Mouse (Mus musculus) heart, embryonic 11.5 days (tissue): Measurements from ENCODE around the gene 9130213A22Rik. TPM values are rescaled to one million over a fixed set of nuclear protein-coding genes. Genes with fewer than 3 reads are reported as not detected.

Experiments
- ATAC-seq: fragments of 200-750 bp; cut with Nextera tagmentation; replicated peaks from 2 replicates; pipeline ENCODE4 v1.8.0; 2017; ENCODE audit warnings: moderate library complexity; ENCODE audit not compliant: insufficient number of reproducible peaks, low FRiP score, low TSS enrichment
- H3K27ac ChIP-seq: fragments of 300-500 bp; sonication (generic); 2 replicates; pipeline ENCODE4 v1.5.1; 2014; ENCODE audit warnings: mild to moderate bottlenecking, low read depth, low read length
- H3K27me3 ChIP-seq: fragments of 300-500 bp; sonication (generic); 2 replicates; pipeline ENCODE4 v1.6.1; 2014; ENCODE audit warnings: mild to moderate bottlenecking, low read length, mixed read lengths; ENCODE audit not compliant: control insufficient read depth, insufficient read depth
- H3K36me3 ChIP-seq: fragments of 300-500 bp; sonication (generic); 2 replicates; pipeline ENCODE4 v1.6.1; 2014; ENCODE audit warnings: mild to moderate bottlenecking, low read length, moderate library complexity, mixed read lengths; ENCODE audit not compliant: control insufficient read depth, insufficient read depth
- H3K4me1 ChIP-seq: fragments of 300-500 bp; sonication (generic); 2 replicates; pipeline ENCODE4 v1.6.1; 2014; ENCODE audit warnings: low read length; ENCODE audit not compliant: control insufficient read depth, insufficient read depth
- H3K4me2 ChIP-seq: fragments of 300-500 bp; sonication (generic); 2 replicates; pipeline ENCODE4 v1.6.1; 2014; ENCODE audit warnings: mild to moderate bottlenecking, moderate library complexity
- H3K4me3 ChIP-seq: fragments of 300-500 bp; sonication (generic); 2 replicates; pipeline ENCODE4 v1.5.1; 2014; ENCODE audit warnings: low read depth, low read length
- H3K9ac ChIP-seq: fragments of 300-500 bp; sonication (generic); 2 replicates; pipeline ENCODE4 v1.6.1; 2014; ENCODE audit warnings: mild to moderate bottlenecking, low read depth, low read length, moderate library complexity
- H3K9me3 ChIP-seq: fragments of 300-500 bp; sonication (generic); replicated peaks from 2 replicates; pipeline ENCODE4 v1.6.1; 2016; ENCODE audit warnings: low read length; ENCODE audit not compliant: control insufficient read depth
- WGBS: fragments of 180-500 bp; shearing (Covaris S2); extraction: QIAGEN DNeasy Blood & Tissue Kit; methylation state at CpG from one replicate; pipeline ENCODE4 v1.1.7; 2014; ENCODE audit not compliant: insufficient replicate concordance; 5-methylcytosine and 5-hydroxymethylcytosine counted together
- polyA plus RNA-seq: library from polyadenylated mRNA; unstranded; fragments of >200 nt; fragmentation: Nextera tagmentation; extraction: Ambion mirVana; gene quantifications from 2 replicates; pipeline ENCODE4 v1.2.1, GENCODE M21; 2014

9130213A22Rik gene
- polyA plus RNA-seq: 0.32 and 0.49 TPM in 2 replicates

DNA sequence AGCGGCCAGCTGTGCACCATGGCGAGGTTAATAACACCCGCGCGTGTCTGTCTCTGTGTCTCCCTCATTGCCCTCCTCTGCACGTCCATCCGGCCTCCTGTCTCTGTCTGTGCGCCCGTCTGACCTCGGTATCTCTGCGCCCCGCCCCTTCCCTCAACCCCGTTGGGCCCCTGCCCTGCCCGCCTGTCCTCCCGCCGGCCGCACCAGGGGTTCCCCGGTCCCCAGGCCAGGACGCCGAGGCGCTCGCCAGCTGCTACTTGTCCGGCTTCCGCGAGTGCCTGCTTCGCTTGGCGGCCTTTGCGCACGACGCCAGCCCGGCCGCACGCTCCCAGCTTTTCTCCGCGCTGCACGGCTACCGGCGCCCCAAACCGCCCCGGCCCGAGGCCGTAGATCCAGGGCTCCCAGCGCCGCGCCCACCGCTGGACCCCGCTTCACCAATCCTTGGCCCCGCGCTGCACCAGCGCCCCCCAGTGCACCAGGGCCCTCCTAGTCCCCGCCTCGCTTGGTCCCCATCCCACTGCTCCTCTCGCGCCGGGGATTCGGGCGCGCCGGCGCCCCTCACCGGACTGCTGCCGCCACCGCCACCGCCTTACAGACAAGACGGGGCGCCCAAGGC, at the start of gene 9130213A22Rik:
Gene 9130213A22Rik, minus strand, starts transcription at position 254 of the 616 bp plus-strand sequence.
- Histone ChIP-seq H3K36me3 (no peaks in the 10 kb centered on the region), H3K4me2 (peak within 1 kb of the TSS; percentile 82), H3K27ac (peak within 1 kb of the TSS; percentile 85), H3K4me1 (peaks cover 32% of the 10 kb centered on the region), H3K27me3 (peaks cover 6% of the 10 kb centered on the region; the same call in 1 of the 2 replicates), H3K9me3 (no peaks in the 10 kb centered on the region), H3K9ac (peak within 1 kb of the TSS; percentile 74), H3K4me3 (peak within 1 kb of the TSS; percentile 78)
- peak; percentile 54 for ATAC-seq
- WGBS: under 1% methylated on average over 56 of the region's 66 CpGs

DNA sequence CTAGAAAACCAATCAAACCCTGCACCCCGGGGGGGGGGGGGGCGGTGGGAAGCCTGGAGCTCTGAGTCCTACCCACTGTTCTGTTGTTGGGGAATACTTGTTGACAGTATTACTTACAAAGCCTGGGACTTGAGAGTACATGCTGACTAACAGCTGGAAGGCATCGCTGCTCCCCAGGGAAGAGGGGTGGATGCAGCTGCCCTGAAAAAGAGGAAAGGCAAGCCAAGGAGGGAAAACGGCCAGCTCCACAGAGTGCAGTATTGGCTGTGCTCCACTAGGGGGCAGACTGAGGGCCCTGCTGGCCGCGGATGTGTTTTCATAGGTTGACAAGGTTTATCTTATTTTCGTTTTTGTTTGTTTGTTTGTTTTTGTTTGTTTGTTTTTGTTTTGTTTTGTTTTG, 49.2 kb upstream of the 9130213A22Rik start:
- Histone ChIP-seq H3K36me3 (no peaks in the 10 kb centered on the region), H3K4me1 (0 out of 2 replicates have a peak, but pooled peaks cover 2% of the 10 kb centered on the region), H3K27ac (no peak overlapping the region), H3K27me3 (peaks cover 7% of the 10 kb centered on the region; the same call in 1 of the 2 replicates), H3K9me3 (no peaks in the 10 kb centered on the region), H3K9ac (no peak overlapping the region), H3K4me2 (no peak overlapping the region), H3K4me3 (no peak overlapping the region)
- ATAC-seq: no peak
- WGBS: 33% methylated on average over 7 of the region's 7 CpGs

DNA sequence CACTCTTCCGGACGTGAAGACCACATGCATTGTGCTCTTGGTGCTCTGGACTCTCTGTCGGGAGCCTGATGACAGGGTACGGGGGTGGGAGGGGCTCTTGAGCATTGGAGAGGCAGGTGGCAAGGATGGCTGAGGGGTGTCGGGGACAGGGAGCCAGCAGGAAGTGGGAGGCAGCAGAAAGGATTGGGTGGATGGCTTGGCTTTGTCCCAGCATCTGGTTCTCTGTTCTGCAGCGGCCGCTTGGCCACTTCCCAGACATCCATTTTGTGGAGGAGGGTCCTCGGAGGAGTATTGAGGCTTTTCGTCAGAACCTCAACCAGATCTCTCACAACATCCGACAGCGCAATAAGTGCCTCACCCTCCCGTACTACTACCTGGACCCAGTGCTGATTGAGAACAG, 46.9 kb upstream of the 9130213A22Rik start:
- H3K9ac ChIP-seq: no peak overlapping the region
- no peaks in the 10 kb centered on the region for H3K9me3 ChIP-seq
- no peak overlapping the region for H3K4me3 ChIP-seq
- no peaks in the 10 kb centered on the region for H3K36me3 ChIP-seq
- H3K27me3 ChIP-seq: peaks cover 11% of the 10 kb centered on the region
- H3K27ac ChIP-seq: no peak overlapping the region
- WGBS: 85% methylated on average over 12 of the region's 12 CpGs
- no peaks in the 10 kb centered on the region for H3K4me1 ChIP-seq
- H3K4me2 ChIP-seq: no peak overlapping the region
- ATAC-seq: no peak

DNA sequence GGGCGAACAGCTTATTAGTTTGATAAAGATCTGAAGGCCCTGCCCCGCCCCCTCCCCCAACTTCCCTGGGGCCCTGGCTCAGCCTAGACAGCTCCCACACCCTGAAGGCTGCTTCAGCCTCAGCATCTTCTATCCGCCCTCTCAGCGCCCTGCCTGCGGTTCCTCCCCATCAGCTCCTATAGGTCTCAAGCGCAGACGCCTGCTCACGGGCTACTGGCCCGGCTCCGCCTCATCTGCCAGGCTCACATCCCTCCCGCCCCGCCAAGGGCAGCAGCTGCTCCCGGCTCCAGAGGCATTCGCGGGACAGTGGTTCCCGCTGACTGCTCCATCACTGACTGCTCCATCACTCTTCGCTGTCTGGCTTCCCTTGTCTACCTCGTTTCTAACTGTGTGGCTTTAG, 34.4 kb upstream of the 9130213A22Rik start, which contains the start of gene Alox12b:
Gene Alox12b, plus strand, starts transcription at position 190 of the 400 bp plus-strand sequence.
- 3% methylated on average over 18 of the region's 18 CpGs for WGBS
- no peak for ATAC-seq
- Histone ChIP-seq H3K4me3 (peak within 1 kb of the TSS; percentile 16; the same call in 1 of the 2 replicates), H3K4me2 (peak within 1 kb of the TSS; percentile 44), H3K27me3 (peaks cover 46% of the 10 kb centered on the region), H3K9ac (no peak within 1 kb of the TSS), H3K9me3 (no peaks in the 10 kb centered on the region), H3K36me3 (no peaks in the 10 kb centered on the region), H3K27ac (no peak within 1 kb of the TSS), H3K4me1 (peaks cover 2% of the 10 kb centered on the region; the same call in 1 of the 2 replicates)

DNA sequence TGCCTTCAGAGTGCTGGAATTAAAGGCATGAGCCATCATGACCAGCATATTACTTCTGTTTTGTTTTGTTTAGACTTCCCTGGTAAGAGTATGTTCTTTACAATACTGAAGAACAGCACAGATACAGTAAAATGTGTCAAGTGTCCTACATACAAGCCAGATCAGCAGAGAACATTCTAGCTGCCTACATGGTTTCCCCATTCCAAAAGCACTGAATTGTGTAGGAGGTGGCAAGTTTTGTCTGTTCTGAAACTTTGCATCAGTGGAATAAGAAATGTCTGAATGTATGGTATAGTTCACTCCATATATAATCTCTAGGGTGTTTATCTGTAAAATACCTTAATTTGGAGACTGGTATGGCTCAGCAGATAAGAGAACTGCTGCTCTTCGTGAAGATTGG, 33.0 kb upstream of the 9130213A22Rik start:
- H3K36me3 ChIP-seq: no peaks in the 10 kb centered on the region
- WGBS: 44% methylated on average over 1 of the region's 1 CpGs
- peaks cover 52% of the 10 kb centered on the region for H3K27me3 ChIP-seq
- peaks cover 2% of the 10 kb centered on the region; the same call in 1 of the 2 replicates for H3K4me1 ChIP-seq
- no peaks in the 10 kb centered on the region for H3K9me3 ChIP-seq
- H3K27ac ChIP-seq: no peak overlapping the region
- no peak overlapping the region for H3K9ac ChIP-seq
- H3K4me2 ChIP-seq: no peak overlapping the region
- H3K4me3 ChIP-seq: no peak overlapping the region
- no peak for ATAC-seq

DNA sequence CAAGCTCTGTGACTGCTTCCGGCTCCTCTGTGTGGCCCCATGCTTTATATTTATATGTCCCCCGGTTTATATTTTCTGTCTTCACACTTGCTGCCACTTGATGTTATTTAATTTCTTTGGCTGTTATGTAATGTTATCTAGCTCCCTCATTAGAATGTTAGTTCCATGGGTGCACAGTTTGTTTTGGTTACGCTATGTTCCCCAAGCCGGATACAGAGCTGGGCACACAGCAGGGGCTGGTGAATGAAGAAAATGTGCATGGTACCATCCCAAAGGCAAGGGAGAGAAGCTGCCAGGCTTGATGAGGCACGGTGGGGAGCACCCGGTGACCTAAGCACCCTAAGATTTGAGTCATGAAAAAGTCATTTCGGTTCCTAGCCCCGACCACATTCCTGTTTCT, 31.4 kb upstream of the 9130213A22Rik start:
- Histone ChIP-seq H3K4me3 (no peak overlapping the region), H3K27ac (no peak overlapping the region), H3K36me3 (no peaks in the 10 kb centered on the region), H3K4me2 (no peak overlapping the region), H3K9me3 (no peaks in the 10 kb centered on the region), H3K4me1 (peaks cover 2% of the 10 kb centered on the region; the same call in 1 of the 2 replicates), H3K9ac (no peak overlapping the region), H3K27me3 (peaks cover 46% of the 10 kb centered on the region)
- WGBS: 75% methylated on average over 8 of the region's 8 CpGs
- ATAC-seq: no peak

DNA sequence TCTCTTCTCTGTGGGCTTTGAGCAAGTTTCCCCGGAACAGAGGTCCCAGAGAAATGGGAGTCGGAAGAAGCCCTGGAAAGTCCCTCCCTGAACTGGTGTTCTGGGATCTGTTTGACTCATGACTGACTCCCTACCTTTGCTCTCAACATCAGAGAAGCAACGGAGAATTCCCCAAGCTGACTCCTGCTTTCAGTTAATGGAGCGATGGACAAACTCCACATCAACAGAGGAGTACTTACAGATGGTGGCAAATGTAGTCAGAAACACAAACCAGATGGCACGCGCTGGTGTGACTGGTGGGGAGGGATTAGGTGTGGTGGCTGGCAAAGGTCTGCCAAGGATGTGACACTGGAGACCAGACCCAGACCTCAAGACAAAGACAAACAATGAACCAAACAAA, 28.6 kb upstream of the 9130213A22Rik start:
- H3K9ac ChIP-seq: 0 out of 2 replicates have a peak overlapping the region, but pooled peaks have one; percentile 12
- WGBS: 56% methylated on average over 6 of the region's 6 CpGs
- H3K27me3 ChIP-seq: peaks cover 19% of the 10 kb centered on the region

DNA sequence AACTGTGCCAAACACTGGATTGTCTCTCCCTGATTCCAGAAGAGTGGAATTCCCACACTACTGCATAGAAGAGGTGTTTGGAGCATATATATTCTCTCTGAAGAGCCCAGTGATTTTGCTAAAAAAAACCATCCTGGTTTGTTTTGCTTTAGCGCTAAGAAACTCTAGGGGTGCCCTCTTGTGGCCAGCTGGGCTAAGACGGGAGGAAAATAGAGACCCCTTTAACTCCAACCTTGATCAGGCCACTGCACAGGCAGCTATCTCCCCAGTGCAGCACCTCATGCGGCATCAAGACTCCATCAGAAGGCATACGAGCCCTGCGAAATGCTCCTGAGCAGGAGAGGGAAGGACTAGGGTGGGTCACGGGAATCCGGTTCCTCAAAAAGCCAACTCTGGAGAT, 28.1 kb upstream of the 9130213A22Rik start:
- Histone ChIP-seq H3K4me1 (no peaks in the 10 kb centered on the region), H3K9ac (0 out of 2 replicates have a peak overlapping the region, but pooled peaks have one; percentile 12), H3K36me3 (no peaks in the 10 kb centered on the region), H3K27ac (no peak overlapping the region), H3K4me3 (peak overlapping the region; percentile 11; the same call in 1 of the 2 replicates), H3K9me3 (no peaks in the 10 kb centered on the region), H3K27me3 (peaks cover 18% of the 10 kb centered on the region), H3K4me2 (peak overlapping the region; percentile 49)
- ATAC-seq: no peak
- WGBS: 8% methylated on average over 7 of the region's 7 CpGs

More for the DNA sequence above, 28.6 kb upstream of the 9130213A22Rik start:
- no peak for ATAC-seq
- no peaks in the 10 kb centered on the region for H3K36me3 ChIP-seq
- H3K4me2 ChIP-seq: peak overlapping the region; percentile 49
- peak overlapping the region; percentile 11; the same call in 1 of the 2 replicates for H3K4me3 ChIP-seq
- H3K27ac ChIP-seq: no peak overlapping the region
- H3K9me3 ChIP-seq: no peaks in the 10 kb centered on the region
- H3K4me1 ChIP-seq: no peaks in the 10 kb centered on the region
